Mouse (Mus musculus) MEL (cell line): ENCODE measurements around the gene Itpr2. TPM values are rescaled to one million over a fixed set of nuclear protein-coding genes. Genes with fewer than 3 reads are reported as not detected.

Experiments
- DNase-seq: peaks from one replicate; pipeline ENCODE4 v3.0.0; 2011; ENCODE audit warnings: low read depth, low spot score
- H3K27ac ChIP-seq: 2 replicates; pipeline ENCODE4 v1.5.1; 2012; ENCODE audit warnings: low read depth, mild to moderate bottlenecking, control low read depth, low read length, moderate library complexity; ENCODE audit not compliant: control insufficient read depth
- H3K27me3 ChIP-seq, 2 experiments: fragments of 150-350 bp in 1 of 2; sonication (generic) in 1 of 2; 2 replicates each; pipeline ENCODE4 v1.6.1; 2012; ENCODE audit warnings: low read length in 2 of 2, mild to moderate bottlenecking in 2 of 2, improper control_type of control experiment in 1 of 2, moderate library complexity in 1 of 2; ENCODE audit not compliant: insufficient read depth in 2 of 2, control insufficient read depth in 1 of 2
- H3K36me3 ChIP-seq, 2 experiments: 2 replicates each; pipeline ENCODE4 v1.6.1; 2012 to 2014; ENCODE audit warnings: low read length in 2 of 2, improper control_type of control experiment in 1 of 2, inconsistent platforms in 1 of 2, mild to moderate bottlenecking in 1 of 2; ENCODE audit not compliant: insufficient read depth in 2 of 2, control insufficient read depth in 1 of 2
- H3K4me1 ChIP-seq, 2 experiments: fragments of 150-350 bp in 1 of 2; sonication (generic) in 1 of 2; 2 replicates each; pipeline ENCODE4 v1.6.1; 2012; ENCODE audit warnings: low read length in 2 of 2, improper control_type of control experiment in 1 of 2, mild to moderate bottlenecking in 1 of 2; ENCODE audit not compliant: insufficient read depth in 2 of 2, control insufficient read depth in 1 of 2
- H3K4me3 ChIP-seq, 2 experiments: fragments of 150-350 bp in 1 of 2; sonication (generic) in 1 of 2; 2 replicates each; pipeline ENCODE4 v1.5.1; 2012; ENCODE audit warnings: low read depth in 2 of 2, low read length in 2 of 2, mild to moderate bottlenecking in 2 of 2, moderate library complexity in 2 of 2, control low read depth in 1 of 2, improper control_type of control experiment in 1 of 2; ENCODE audit not compliant: control insufficient read depth in 1 of 2, insufficient read depth in 1 of 2
- H3K79me2 ChIP-seq: 2 replicates; pipeline ENCODE4 v1.6.1; 2012; ENCODE audit warnings: mild to moderate bottlenecking, low read length, moderate library complexity; ENCODE audit not compliant: control insufficient read depth, poor library complexity, insufficient read depth
- H3K9ac ChIP-seq: 2 replicates; pipeline ENCODE4 v1.6.1; 2012; ENCODE audit warnings: low read depth, mild to moderate bottlenecking, control low read depth, low read length, moderate library complexity; ENCODE audit not compliant: control insufficient read depth, poor library complexity, severe bottlenecking
- H3K9me3 ChIP-seq: fragments of 150-350 bp; sonication (generic); replicated peaks from 2 replicates; pipeline ENCODE4 v1.6.1; 2012; ENCODE audit warnings: mild to moderate bottlenecking, low read length, improper control_type of control experiment, moderate library complexity; ENCODE audit not compliant: insufficient read depth
- CHD1 ChIP-seq: IDR thresholded peaks from 2 replicates; pipeline ENCODE4 v1.6.1; 2012; ENCODE audit warnings: low read depth, mild to moderate bottlenecking, inconsistent platforms, low read length, improper control_type of control experiment
- CHD2 ChIP-seq: IDR thresholded peaks from 2 replicates; pipeline ENCODE4 v1.6.1; 2011; ENCODE audit warnings: low read length, improper control_type of control experiment
- EP300 ChIP-seq, 2 experiments: IDR thresholded peaks; 2 replicates each; pipeline ENCODE4 v1.6.1; 2011; ENCODE audit warnings: improper control_type of control experiment in 2 of 2, low read length in 2 of 2, low read depth in 1 of 2, mild to moderate bottlenecking in 1 of 2
- MAFK ChIP-seq: IDR thresholded peaks from 2 replicates; pipeline ENCODE4 v1.6.1; 2011; ENCODE audit warnings: low read depth, mild to moderate bottlenecking, low read length, improper control_type of control experiment, borderline replicate concordance
- MAZ ChIP-seq: IDR thresholded peaks from 2 replicates; pipeline ENCODE4 v1.6.1; 2012; ENCODE audit warnings: low read depth, mild to moderate bottlenecking, inconsistent platforms, low read length, improper control_type of control experiment
- MYC ChIP-seq: IDR thresholded peaks from 2 replicates; pipeline ENCODE4 v1.6.1; 2011; ENCODE audit warnings: low read depth, mild to moderate bottlenecking, low read length, improper control_type of control experiment, moderate library complexity
- NELFE ChIP-seq: IDR thresholded peaks from 2 replicates; pipeline ENCODE4 v1.6.1; 2011; ENCODE audit warnings: low read depth, low read length, improper control_type of control experiment
- POLR2AphosphoS5 ChIP-seq: IDR thresholded peaks from 2 replicates; pipeline ENCODE4 v1.6.1; 2012; ENCODE audit warnings: low read depth, borderline replicate concordance, mild to moderate bottlenecking, inconsistent platforms, low read length, moderate library complexity, mixed read lengths
- RAD21 ChIP-seq: IDR thresholded peaks from 2 replicates; pipeline ENCODE4 v1.6.1; 2011; ENCODE audit warnings: mild to moderate bottlenecking, low read depth, low read length, improper control_type of control experiment
- SIN3A ChIP-seq: IDR thresholded peaks from 2 replicates; pipeline ENCODE4 v1.6.1; 2012; ENCODE audit warnings: low read length, improper control_type of control experiment, inconsistent platforms
- SMC3 ChIP-seq: IDR thresholded peaks from 2 replicates; pipeline ENCODE4 v1.6.1; 2011; ENCODE audit warnings: low read depth, low read length, improper control_type of control experiment
- TAL1 ChIP-seq: IDR thresholded peaks from 2 replicates; pipeline ENCODE4 v1.6.1; 2012; ENCODE audit warnings: mild to moderate bottlenecking, inconsistent platforms, low read length, moderate library complexity, mixed read lengths
- ZKSCAN1 ChIP-seq: IDR thresholded peaks from 2 replicates; pipeline ENCODE4 v1.6.1; 2012; ENCODE audit warnings: low read depth, mild to moderate bottlenecking, inconsistent platforms, low read length, improper control_type of control experiment, moderate library complexity
- ZMIZ1 ChIP-seq: IDR thresholded peaks from 2 replicates; pipeline ENCODE4 v1.6.1; 2012; ENCODE audit warnings: low read depth, mild to moderate bottlenecking, inconsistent platforms, low read length, improper control_type of control experiment, moderate library complexity
- polyA plus RNA-seq, 2 experiments: library from polyadenylated mRNA; stranded (reverse) in 1 of 2; unstranded in 1 of 2; fragments of >175 nt in 1 of 2; fragments of >200 nt in 1 of 2; gene quantifications; 2 replicates each; pipeline versions ENCODE4 v1.2.1 to v1.2.4; 2012; ENCODE audit warnings: low replicate concordance in 2 of 2, low read depth in 1 of 2; ENCODE audit not compliant: insufficient read length in 2 of 2, insufficient read depth in 1 of 2, missing spikeins in 1 of 2
- total RNA-seq: library from RNA; depleted of rRNA; stranded (reverse); fragments of 300-350 nt; gene quantifications from 2 replicates; pipeline ENCODE4 v1.2.3, GENCODE M21; 2012

The Itpr2 gene
- total and polyA plus RNA-seq, 3 experiments: 1.5 to 3.0 TPM; not detected in 1

GRCm38 (mm10) chr6:146081578-146081977 lies 420.4 kb downstream of the Itpr2 start:
- Histone ChIP-seq H3K4me1 (peaks cover 5 to 22% of the 10 kb centered on the region in 2 experiments), H3K27me3 (no peaks in the 10 kb centered on the region; a peak in 1 of 4 replicates), H3K27ac (no peak overlapping the region), H3K79me2 (no peaks in the 10 kb centered on the region), H3K9me3 (no peaks in the 10 kb centered on the region), H3K4me3 (no peak overlapping the region), H3K36me3 (peaks cover 0 to 12% of the 10 kb centered on the region in 2 experiments; a peak in 2 of 4 replicates), H3K9ac (no peak overlapping the region)
- TF ChIP-seq MAFK (no peak), NELFE (no peak), MAZ (no peak), TAL1 (no peak), CHD2 (no peak)
- DNase-seq: no peak

- peaks cover 5 to 22% of the 10 kb centered on the region in 2 experiments for H3K4me1 ChIP-seq
- no peak overlapping the region for H3K9ac ChIP-seq
- no peak overlapping the region for H3K27ac ChIP-seq
- TF ChIP-seq CHD1: no peak
- 0 out of 2 replicates have a peak, but pooled peaks have one; percentile 0 for TF ChIP-seq SMC3
- TF ChIP-seq ZMIZ1: no peak
- no peak for TF ChIP-seq SIN3A
- no peaks in the 10 kb centered on the region; a peak in 1 of 4 replicates for H3K27me3 ChIP-seq
- no peak for DNase-seq
- no peaks in the 10 kb centered on the region for H3K9me3 ChIP-seq
- no peaks in the 10 kb centered on the region for H3K79me2 ChIP-seq
- H3K36me3 ChIP-seq: peaks cover 0 to 12% of the 10 kb centered on the region in 2 experiments; a peak in 2 of 4 replicates
- H3K4me3 ChIP-seq: no peak overlapping the region
Measured at GRCm38 (mm10) chr6:146080546-146081512, 421.2 kb downstream of the Itpr2 start.

GRCm38 (mm10) chr6:146079734-146080443 lies 422.1 kb downstream of the Itpr2 start:
- Histone ChIP-seq H3K9ac (no peak overlapping the region), H3K4me1 (peaks cover 5 to 22% of the 10 kb centered on the region in 2 experiments), H3K9me3 (no peaks in the 10 kb centered on the region), H3K79me2 (no peaks in the 10 kb centered on the region), H3K27me3 (no peaks in the 10 kb centered on the region; a peak in 1 of 4 replicates), H3K4me3 (no peak overlapping the region), H3K27ac (0 out of 2 replicates have a peak overlapping the region, but pooled peaks have one; percentile 9), H3K36me3 (peaks cover 0 to 12% of the 10 kb centered on the region in 2 experiments; a peak in 2 of 4 replicates)
- no peak for TF ChIP-seq ZKSCAN1
- TF ChIP-seq RAD21: no peak
- no peak for TF ChIP-seq NELFE
- TF ChIP-seq MYC: no peak
- TF ChIP-seq SMC3: 0 out of 2 replicates have a peak, but pooled peaks have one; percentile 2
- no peak for TF ChIP-seq MAFK
- no peak for TF ChIP-seq CHD1
- peak; percentile 20 to 26; a peak in 2 of 4 replicates for TF ChIP-seq EP300 (IDR thresholded peaks at IDR 0.05; ENCODE audit: low read depth in 1 of 2, low read length in 2 of 2)
- TF ChIP-seq POLR2AphosphoS5: no peak
- DNase-seq: peak; percentile 70
